Mouse (Mus musculus): ENCODE measurements around the gene Gna14. TPM values are rescaled to one million over a fixed set of nuclear protein-coding genes. Genes with fewer than 3 reads are reported as not detected.

The Gna14 gene
- polyA plus RNA-seq, 1 experiment from 2014 or later = 0.49 TPM

GRCm38 (mm10) chr19:16437170-16437483, 1.6 kb downstream of the Gna14 start:
- Histone ChIP-seq H3K9me3 (no peaks in the 10 kb centered on the region), H3K9ac (no peak overlapping the region), H3K4me1 (peaks cover 21% of the 10 kb centered on the region), H3K36me3 (replicated peaks) (no peaks in the 10 kb centered on the region), H3K4me3 (no peak overlapping the region), H3K4me2 (peak overlapping the region; percentile 81), H3K27ac (no peak overlapping the region), H3K27me3 (replicated peaks) (peaks cover 38% of the 10 kb centered on the region)
- ATAC-seq (replicated peaks) = no peak
- 23% methylated on average over 4 of the region's 4 CpGs for WGBS

GRCm38 (mm10) chr19:16437906-16438305, 2.3 kb downstream of the Gna14 start:
- Histone ChIP-seq H3K27me3 (replicated peaks) (peaks cover 38% of the 10 kb centered on the region), H3K27ac (no peak overlapping the region), H3K4me1 (peaks cover 21% of the 10 kb centered on the region), H3K4me2 (no peak overlapping the region), H3K9ac (no peak overlapping the region), H3K9me3 (no peaks in the 10 kb centered on the region), H3K4me3 (no peak overlapping the region), H3K36me3 (replicated peaks) (no peaks in the 10 kb centered on the region)
- ATAC-seq (replicated peaks) = no peak
- 61% methylated on average over 5 of the region's 5 CpGs for WGBS

- 60% methylated on average over 4 of the region's 4 CpGs for WGBS
- H3K4me1 ChIP-seq = peaks cover 21% of the 10 kb centered on the region
- H3K36me3 ChIP-seq (replicated peaks) = no peaks in the 10 kb centered on the region
- no peak for ATAC-seq (replicated peaks)
- no peaks in the 10 kb centered on the region for H3K9me3 ChIP-seq
- no peak overlapping the region for H3K27ac ChIP-seq
- H3K9ac ChIP-seq = no peak overlapping the region
- H3K4me3 ChIP-seq = no peak overlapping the region
- H3K27me3 ChIP-seq (replicated peaks) = peaks cover 34% of the 10 kb centered on the region
- H3K4me2 ChIP-seq = no peak overlapping the region
Measured at GRCm38 (mm10) chr19:16439278-16439677, 3.7 kb downstream of the Gna14 start.

GRCm38 (mm10) chr19:16439834-16440233, 4.3 kb downstream of the Gna14 start:
- no peak overlapping the region for H3K4me3 ChIP-seq
- H3K9me3 ChIP-seq = no peaks in the 10 kb centered on the region
- no peaks in the 10 kb centered on the region for H3K36me3 ChIP-seq (replicated peaks)
- H3K4me1 ChIP-seq = peaks cover 21% of the 10 kb centered on the region
- H3K9ac ChIP-seq = no peak overlapping the region
- peaks cover 30% of the 10 kb centered on the region for H3K27me3 ChIP-seq (replicated peaks)
- no peak overlapping the region for H3K4me2 ChIP-seq
- 52% methylated on average over 13 of the region's 13 CpGs for WGBS
- no peak for ATAC-seq (replicated peaks)
- no peak overlapping the region for H3K27ac ChIP-seq

GRCm38 (mm10) chr19:16441329-16441728, 5.8 kb downstream of the Gna14 start:
- no peak overlapping the region for H3K9ac ChIP-seq
- 83% methylated on average over 6 of the region's 6 CpGs for WGBS

GRCm38 (mm10) chr19:16443335-16443734, 7.8 kb downstream of the Gna14 start:
- 96% methylated on average over 5 of the region's 5 CpGs for WGBS
- no peak overlapping the region for H3K9ac ChIP-seq

More at GRCm38 (mm10) chr19:16441329-16441728, 5.8 kb downstream of the Gna14 start:
- Histone ChIP-seq H3K36me3 (replicated peaks) (no peaks in the 10 kb centered on the region), H3K27me3 (replicated peaks) (peaks cover 17% of the 10 kb centered on the region), H3K4me2 (no peak overlapping the region), H3K4me1 (peaks cover 6% of the 10 kb centered on the region), H3K9me3 (no peaks in the 10 kb centered on the region), H3K4me3 (no peak overlapping the region), H3K27ac (no peak overlapping the region)
- no peak for ATAC-seq (replicated peaks)

GRCm38 (mm10) chr19:16446612-16447011, 11.1 kb downstream of the Gna14 start:
- Histone ChIP-seq H3K4me2 (no peak overlapping the region), H3K4me3 (no peak overlapping the region), H3K36me3 (replicated peaks) (no peaks in the 10 kb centered on the region), H3K27me3 (replicated peaks) (no peaks in the 10 kb centered on the region), H3K9me3 (no peaks in the 10 kb centered on the region), H3K27ac (no peak overlapping the region), H3K4me1 (no peaks in the 10 kb centered on the region), H3K9ac (no peak overlapping the region)
- 95% methylated on average over 6 of the region's 6 CpGs for WGBS
- ATAC-seq (replicated peaks) = no peak

More at GRCm38 (mm10) chr19:16443335-16443734, 7.8 kb downstream of the Gna14 start:
- Histone ChIP-seq H3K27ac (no peak overlapping the region), H3K4me3 (no peak overlapping the region), H3K36me3 (replicated peaks) (no peaks in the 10 kb centered on the region), H3K27me3 (replicated peaks) (no peaks in the 10 kb centered on the region), H3K9me3 (no peaks in the 10 kb centered on the region), H3K4me2 (no peak overlapping the region), H3K4me1 (no peaks in the 10 kb centered on the region)
- ATAC-seq (replicated peaks) = no peak

GRCm38 (mm10) chr19:16447832-16448621, 12.5 kb downstream of the Gna14 start:
- H3K27ac ChIP-seq = no peak overlapping the region
- WGBS = 87% methylated on average over 6 of the region's 6 CpGs

GRCm38 (mm10) chr19:16448796-16449195, 13.2 kb downstream of the Gna14 start:
- Histone ChIP-seq H3K36me3 (replicated peaks) (no peaks in the 10 kb centered on the region), H3K9me3 (no peaks in the 10 kb centered on the region), H3K4me3 (no peak overlapping the region), H3K4me2 (no peak overlapping the region), H3K9ac (no peak overlapping the region), H3K27me3 (replicated peaks) (no peaks in the 10 kb centered on the region), H3K27ac (no peak overlapping the region), H3K4me1 (no peaks in the 10 kb centered on the region)
- ATAC-seq (replicated peaks) = no peak
- 91% methylated on average over 5 of the region's 5 CpGs for WGBS

More at GRCm38 (mm10) chr19:16447832-16448621, 12.5 kb downstream of the Gna14 start:
- Histone ChIP-seq H3K4me1 (no peaks in the 10 kb centered on the region), H3K9ac (no peak overlapping the region), H3K27me3 (replicated peaks) (no peaks in the 10 kb centered on the region), H3K36me3 (replicated peaks) (no peaks in the 10 kb centered on the region), H3K4me3 (no peak overlapping the region), H3K9me3 (no peaks in the 10 kb centered on the region), H3K4me2 (no peak overlapping the region)
- ATAC-seq (replicated peaks) = no peak

GRCm38 (mm10) chr19:16450824-16451223, 15.3 kb downstream of the Gna14 start:
- no peaks in the 10 kb centered on the region for H3K36me3 ChIP-seq (replicated peaks)
- WGBS = 75% methylated on average over 3 of the region's 3 CpGs
- no peaks in the 10 kb centered on the region for H3K9me3 ChIP-seq
- no peak for ATAC-seq (replicated peaks)
- H3K4me3 ChIP-seq = no peak overlapping the region
- H3K9ac ChIP-seq = no peak overlapping the region
- H3K27me3 ChIP-seq (replicated peaks) = no peaks in the 10 kb centered on the region
- H3K27ac ChIP-seq = no peak overlapping the region
- no peak overlapping the region for H3K4me2 ChIP-seq
- H3K4me1 ChIP-seq = no peaks in the 10 kb centered on the region

GRCm38 (mm10) chr19:16456181-16456580, 20.6 kb downstream of the Gna14 start:
- Histone ChIP-seq H3K4me3 (no peak overlapping the region), H3K27me3 (replicated peaks) (no peaks in the 10 kb centered on the region), H3K36me3 (replicated peaks) (no peaks in the 10 kb centered on the region), H3K27ac (no peak overlapping the region), H3K4me1 (no peaks in the 10 kb centered on the region), H3K4me2 (no peak overlapping the region), H3K9ac (no peak overlapping the region), H3K9me3 (no peaks in the 10 kb centered on the region)
- no peak for ATAC-seq (replicated peaks)
- 81% methylated on average over 2 of the region's 2 CpGs for WGBS

- ATAC-seq (replicated peaks) = no peak
- Histone ChIP-seq H3K27me3 (replicated peaks) (no peaks in the 10 kb centered on the region), H3K4me1 (no peaks in the 10 kb centered on the region), H3K36me3 (replicated peaks) (no peaks in the 10 kb centered on the region), H3K9ac (no peak overlapping the region), H3K4me3 (no peak overlapping the region), H3K9me3 (no peaks in the 10 kb centered on the region), H3K4me2 (no peak overlapping the region), H3K27ac (no peak overlapping the region)
- WGBS = 87% methylated on average over 6 of the region's 6 CpGs
Measured at GRCm38 (mm10) chr19:16457127-16457526, 21.6 kb downstream of the Gna14 start.

GRCm38 (mm10) chr19:16459317-16459716, 23.8 kb downstream of the Gna14 start:
- Histone ChIP-seq H3K9ac (no peak overlapping the region), H3K4me1 (no peaks in the 10 kb centered on the region), H3K9me3 (no peaks in the 10 kb centered on the region), H3K4me2 (no peak overlapping the region), H3K27ac (no peak overlapping the region), H3K4me3 (no peak overlapping the region), H3K27me3 (replicated peaks) (no peaks in the 10 kb centered on the region), H3K36me3 (replicated peaks) (no peaks in the 10 kb centered on the region)
- WGBS = 44% methylated on average over 5 of the region's 5 CpGs
- no peak for ATAC-seq (replicated peaks)
